Mouse (Mus musculus) CH12.LX (cell line): ENCODE measurements at regions not wholly inside any gene's neighbourhood (a gene's known extent, or its start where the extent isn't known, plus 50 kb on each side); places are given as distances from the start of the nearest gene placed in this dataset.
A peak's percentile ranks its signal among the peaks of the same experiment; 100 is the strongest.

Source experiments
- DNase-seq: peaks from one replicate; pipeline ENCODE4 v3.0.0-alpha.2; 2013; ENCODE audit errors: extremely low read depth
- H3K27ac ChIP-seq: 2 replicates; pipeline ENCODE4 v1.5.1; 2012; ENCODE audit warnings: low read depth, mild to moderate bottlenecking, control low read depth, moderate library complexity; ENCODE audit not compliant: insufficient read depth
- H3K27me3 ChIP-seq: replicated peaks from 2 replicates; pipeline ENCODE3; 2012; ENCODE audit warnings: inconsistent platforms
- H3K36me3 ChIP-seq, 2 experiments: replicated peaks in 1 of 2; 2 replicates each; pipeline versions ENCODE3 to v1.6.1; 2012; ENCODE audit warnings: inconsistent platforms in 1 of 2, low read length in 1 of 2, mild to moderate bottlenecking in 1 of 2, mixed read lengths in 1 of 2, moderate library complexity in 1 of 2; ENCODE audit not compliant: control insufficient read depth in 1 of 2, insufficient read depth in 1 of 2
- H3K4me1 ChIP-seq, 2 experiments: 2 replicates each; pipeline ENCODE4 v1.6.1; 2012; ENCODE audit warnings: inconsistent platforms in 1 of 2, moderate library complexity in 1 of 2; ENCODE audit not compliant: insufficient read depth in 2 of 2, control insufficient read depth in 1 of 2
- H3K4me2 ChIP-seq: 2 replicates; pipeline ENCODE4 v1.6.1; 2012; ENCODE audit warnings: low read depth, mild to moderate bottlenecking, control low read depth; ENCODE audit not compliant: poor library complexity, insufficient read depth, severe bottlenecking
- H3K4me3 ChIP-seq, 3 experiments: fragments of 150-350 bp in 1 of 3; sonication (generic) in 1 of 3; replicated peaks in 1 of 3; 2 replicates each; pipeline versions ENCODE3 to v1.5.1; 2011 to 2012; ENCODE audit warnings: low read depth in 2 of 3, low read length in 2 of 3, mild to moderate bottlenecking in 2 of 3, moderate library complexity in 2 of 3, control low read depth in 1 of 3, improper control_type of control experiment in 1 of 3, inconsistent platforms in 1 of 3, mixed read lengths in 1 of 3; ENCODE audit not compliant: poor library complexity in 1 of 3
- H3K79me2 ChIP-seq: replicated peaks from 2 replicates; pipeline ENCODE4 v1.6.1; 2012; ENCODE audit warnings: mild to moderate bottlenecking, moderate library complexity; ENCODE audit not compliant: control insufficient read depth, poor library complexity, insufficient read depth, severe bottlenecking; ENCODE audit errors: extremely low read depth
- H3K9ac ChIP-seq: 2 replicates; pipeline ENCODE4 v1.6.1; 2012; ENCODE audit warnings: low read depth, mild to moderate bottlenecking, control low read depth, moderate library complexity; ENCODE audit not compliant: insufficient read depth
- H3K9me3 ChIP-seq: replicated peaks from 2 replicates; pipeline ENCODE3; 2012; ENCODE audit warnings: low read length, inconsistent platforms, mixed read lengths
- CHD1 ChIP-seq: IDR thresholded peaks from 2 replicates; pipeline ENCODE4 v1.6.1; 2012; ENCODE audit warnings: low read depth, low read length, improper control_type of control experiment, inconsistent platforms
- CHD2 ChIP-seq: IDR thresholded peaks from 2 replicates; pipeline ENCODE4 v1.6.1; 2011; ENCODE audit warnings: low read length, improper control_type of control experiment
- CTCF ChIP-seq, 2 experiments: IDR thresholded peaks in 1 of 2; conservative IDR thresholded peaks in 1 of 2; 2 replicates each; pipeline ENCODE4 v1.5.1; 2011 to 2012; ENCODE audit warnings: low read depth in 2 of 2, low read length in 2 of 2, improper control_type of control experiment in 1 of 2, inconsistent platforms in 1 of 2, mild to moderate bottlenecking in 1 of 2, moderate library complexity in 1 of 2
- E2F4 ChIP-seq: IDR thresholded peaks from 2 replicates; pipeline ENCODE4 v1.6.1; 2011; ENCODE audit warnings: low read depth, low read length, improper control_type of control experiment; ENCODE audit not compliant: insufficient replicate concordance
- IRF4 ChIP-seq: IDR thresholded peaks from 2 replicates; pipeline ENCODE4 v1.6.1; 2014; ENCODE audit warnings: low read depth, mild to moderate bottlenecking, inconsistent platforms, low read length, improper control_type of control experiment
- JUND ChIP-seq: conservative IDR thresholded peaks from 2 replicates; pipeline ENCODE4 v1.6.1; 2011; ENCODE audit warnings: low read depth, low read length, improper control_type of control experiment
- MAFK ChIP-seq: IDR thresholded peaks from 2 replicates; pipeline ENCODE4 v1.6.1; 2011; ENCODE audit warnings: low read length, improper control_type of control experiment; ENCODE audit not compliant: insufficient replicate concordance
- MEF2A ChIP-seq: IDR thresholded peaks from 2 replicates; pipeline ENCODE4 v1.6.1; 2014; ENCODE audit warnings: low read depth, mild to moderate bottlenecking, inconsistent platforms, low read length, improper control_type of control experiment, borderline replicate concordance
- MXI1 ChIP-seq: IDR thresholded peaks from 2 replicates; pipeline ENCODE4 v1.6.1; 2011; ENCODE audit warnings: mild to moderate bottlenecking, low read depth, low read length, improper control_type of control experiment
- NELFE ChIP-seq: IDR thresholded peaks from 2 replicates; pipeline ENCODE4 v1.6.1; 2011; ENCODE audit warnings: low read depth, low read length, improper control_type of control experiment
- POLR2AphosphoS2 ChIP-seq: IDR thresholded peaks from 2 replicates; pipeline ENCODE4 v1.6.1; 2011; ENCODE audit warnings: low read depth, low read length, improper control_type of control experiment
- SIN3A ChIP-seq: IDR thresholded peaks from 2 replicates; pipeline ENCODE4 v1.6.1; 2012; ENCODE audit warnings: low read length, improper control_type of control experiment, inconsistent platforms
- UBTF ChIP-seq: IDR thresholded peaks from 2 replicates; pipeline ENCODE4 v1.6.1; 2012; ENCODE audit warnings: low read depth, mild to moderate bottlenecking, inconsistent platforms, low read length, improper control_type of control experiment, moderate library complexity
- ZC3H11A ChIP-seq: IDR thresholded peaks from 2 replicates; pipeline ENCODE4 v1.6.1; 2012; ENCODE audit warnings: low read depth, mild to moderate bottlenecking, inconsistent platforms, low read length, improper control_type of control experiment
- ZKSCAN1 ChIP-seq: IDR thresholded peaks from 2 replicates; pipeline ENCODE4 v1.6.1; 2012; ENCODE audit warnings: low read depth, inconsistent platforms, low read length, improper control_type of control experiment, borderline replicate concordance
- dilution Hi-C: fragments of 300-500 bp; cut with MboI; formaldehyde crosslinking; loops from 2 replicates; pipeline ENCODE4 v1.14.3; 2020; ENCODE audit warnings: low sequenced_read_pairs; ENCODE audit not compliant: extremely low pct_unique_long_range_greater_than_20kb, extremely low pct_ligation_motif_present
- in situ Hi-C: fragments of 300-500 bp; cut with MboI; formaldehyde crosslinking; loops from 3 replicates; pipeline ENCODE4 v1.14.3; 2019; ENCODE audit warnings: low sequenced_read_pairs, low pct_ligation_motif_present, low pct_unique_long_range_greater_than_20kb, mixed read lengths

GRCm38 (mm10) chr6:116856093-116856492 lies 139.4 kb upstream of the Tmem72 start:
- in situ Hi-C loops: no loop called here

GRCm38 (mm10) chr6:116856917-116857491 lies 140.3 kb upstream of the Tmem72 start:
- Histone ChIP-seq H3K9ac (no peak overlapping the region), H3K27me3 (no peaks in the 10 kb centered on the region), H3K79me2 (no peaks in the 10 kb centered on the region), H3K27ac (no peak overlapping the region), H3K4me3 (no peak overlapping the region), H3K4me1 (no peaks in the 10 kb centered on the region), H3K36me3 (no peaks in the 10 kb centered on the region), H3K9me3 (no peaks in the 10 kb centered on the region), H3K4me2 (no peak overlapping the region)
- in situ Hi-C loops: no loop called here
- no peak for DNase-seq
- TF ChIP-seq E2F4: no peak
- TF ChIP-seq POLR2AphosphoS2: no peak
- TF ChIP-seq IRF4: no peak
- TF ChIP-seq ZC3H11A: no peak
- no peak for TF ChIP-seq CTCF (conservative IDR thresholded peaks at IDR 0.05 in 1 of 2, IDR thresholded peaks at IDR 0.05 in 1 of 2; ENCODE audit: low read depth in 2 of 2, low read length in 2 of 2)
- TF ChIP-seq MAFK: no peak
- no peak for TF ChIP-seq SIN3A
- dilution Hi-C loops: no loop called here

More at GRCm38 (mm10) chr6:116856093-116856492, 139.4 kb upstream of the Tmem72 start:
- Histone ChIP-seq H3K36me3 (no peaks in the 10 kb centered on the region), H3K4me3 (no peak overlapping the region), H3K27me3 (no peaks in the 10 kb centered on the region), H3K4me1 (no peaks in the 10 kb centered on the region), H3K9me3 (no peaks in the 10 kb centered on the region), H3K27ac (no peak overlapping the region), H3K4me2 (no peak overlapping the region), H3K9ac (no peak overlapping the region), H3K79me2 (no peaks in the 10 kb centered on the region)
- TF ChIP-seq ZC3H11A (no peak), JUND (no peak), MEF2A (no peak), MXI1 (no peak), ZKSCAN1 (no peak), UBTF (no peak), CHD2 (no peak), NELFE (no peak), CHD1 (no peak)
- dilution Hi-C loops: no loop called here
- DNase-seq: no peak

- H3K27me3 ChIP-seq: no peaks in the 10 kb centered on the region
- peaks cover 0 to 11% of the 10 kb centered on the region in 2 experiments; a peak in 2 of 4 replicates for H3K4me1 ChIP-seq
- no peaks in the 10 kb centered on the region for H3K79me2 ChIP-seq
- no peak for DNase-seq
- H3K4me3 ChIP-seq: no peak overlapping the region
- in situ Hi-C loops: no loop called here
- H3K9ac ChIP-seq: no peak overlapping the region
- no peak overlapping the region for H3K4me2 ChIP-seq
- TF ChIP-seq MXI1: no peak
- peak in 1 of 2 experiments; percentile 24; a peak in 1 of 4 replicates for TF ChIP-seq CTCF (conservative IDR thresholded peaks at IDR 0.05 in 1 of 2, IDR thresholded peaks at IDR 0.05 in 1 of 2; ENCODE audit: low read depth in 2 of 2, low read length in 2 of 2)
- H3K9me3 ChIP-seq: no peaks in the 10 kb centered on the region
- no peak overlapping the region for H3K27ac ChIP-seq
- dilution Hi-C loops: no loop called here
- H3K36me3 ChIP-seq: no peaks in the 10 kb centered on the region
These were observed 146.4 kb upstream of the Tmem72 start for GRCm38 (mm10) chr6:116863130-116863529.
